Mouse (Mus musculus) embryonic facial prominence, embryonic 14.5 days (tissue): ENCODE measurements around the gene Cpsf3. TPM values are rescaled to one million over a fixed set of nuclear protein-coding genes. Genes with fewer than 3 reads are reported as not detected.

Experiments used
- polyA plus RNA-seq: library from polyadenylated mRNA; unstranded; fragments of >200 nt; fragmentation: Nextera tagmentation; extraction: Ambion mirVana; gene quantifications from 2 replicates; pipeline ENCODE4 v1.2.1, GENCODE M21; 2014

Cpsf3 gene
- polyA plus RNA-seq, 1 experiment from 2014 or later, result 84.8 TPM

Other genes starting within 250 kb of the Cpsf3 start
- 54.0 and 54.2 TPM in 2 replicates for gene Itgb1bp1, start 893 bp downstream of the Cpsf3 start, polyA plus RNA-seq
- 45.1 and 49.4 TPM in 2 replicates for gene Iah1, start 31.0 kb downstream of the Cpsf3 start, polyA plus RNA-seq
- 39.8 and 45.4 TPM in 2 replicates for gene Adam17, start 88.2 kb downstream of the Cpsf3 start, polyA plus RNA-seq
- gene Ywhaq, start 132.2 kb downstream of the Cpsf3 start, polyA plus RNA-seq, result 556 and 667 TPM in 2 replicates